Comparison of ENCODE assay signal across 8 mouse cellular contexts in the genomic region with DNA sequence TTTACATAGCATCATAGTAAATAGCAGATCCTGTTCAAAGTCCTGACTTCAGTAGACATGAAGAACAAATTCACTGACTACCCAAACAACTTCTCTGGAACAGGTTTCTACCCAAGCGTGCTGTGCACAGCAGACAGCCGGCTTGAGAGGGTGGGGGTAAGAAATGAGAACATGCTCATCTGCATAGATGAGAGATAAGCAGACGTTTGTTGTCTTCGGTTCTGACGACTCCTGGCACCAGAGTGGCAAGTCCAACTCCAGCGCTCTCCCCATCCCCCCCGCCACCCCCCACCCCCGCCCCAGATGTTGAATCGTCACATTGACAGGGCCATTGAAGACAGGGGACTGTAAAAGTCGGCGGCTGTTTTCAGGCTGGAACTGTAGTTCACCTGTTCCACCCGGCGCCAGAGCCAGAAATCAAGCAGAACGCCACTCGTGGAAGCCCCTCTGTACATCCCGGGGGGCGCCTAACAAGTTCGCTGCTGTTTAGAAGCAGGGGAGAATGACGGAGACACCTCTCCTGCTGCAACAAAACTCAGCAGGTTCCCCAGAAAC. TPM values are rescaled to one million over a fixed set of nuclear protein-coding genes. Genes with fewer than 3 reads are reported as not detected.
DNase-seq lines count a peak whose midpoint lies in the region; ATAC-seq and TF ChIP-seq lines count a peak whose summit lies in the region.

No protein-coding gene starts in this region.

- in situ Hi-C loops in ES-E14 (cut with MboI; ENCODE audit: low sequenced_read_pairs in 2 of 2, unreplicated experiment in 2 of 2), result no loop called here

- peak overlapping the region; percentile 80 for H3K9ac ChIP-seq in ES-E14 (ENCODE audit: insufficient read depth, low read depth, low read length, poor library complexity, severe bottlenecking)
- peak overlapping the region; percentile 88 for H3K9ac ChIP-seq in hindbrain, embryonic 16.5 days (ENCODE audit: low read depth, low read length)
- H3K9ac ChIP-seq in midbrain, embryonic 12.5 days (replicated peaks), result peak overlapping the region; percentile 87

- H3K27ac ChIP-seq in ES-E14 (ENCODE audit: insufficient read depth, low read depth, low read length, poor library complexity, severe bottlenecking), result no peak overlapping the region
- no peak overlapping the region for H3K27ac ChIP-seq in hindbrain, embryonic 16.5 days (ENCODE audit: low read depth, low read length)
- H3K27ac ChIP-seq in midbrain, embryonic 12.5 days (replicated peaks), result no peak overlapping the region

- H3K9me3 ChIP-seq in ES-E14 (ENCODE audit: control insufficient read depth, insufficient read depth, low read depth, low read length), result no peaks in the 10 kb centered on the region
- H3K9me3 ChIP-seq in hindbrain, embryonic 16.5 days (ENCODE audit: control insufficient read depth, low read length), result no peaks in the 10 kb centered on the region
- no peaks in the 10 kb centered on the region for H3K9me3 ChIP-seq in midbrain, embryonic 12.5 days

- peak overlapping the region; percentile 71 for H3K4me2 ChIP-seq in hindbrain, embryonic 16.5 days (ENCODE audit: low read length)
- H3K4me2 ChIP-seq in midbrain, embryonic 12.5 days (replicated peaks), result peak overlapping the region; percentile 74

- H3K4me1 ChIP-seq in ES-E14 (ENCODE audit: control insufficient read depth in 2 of 2, insufficient read depth in 2 of 2, low read length in 2 of 2, poor library complexity in 1 of 2), result peaks cover 8 to 11% of the 10 kb centered on the region in 2 experiments; a peak in 3 of 4 replicates
- peaks cover 11% of the 10 kb centered on the region for H3K4me1 ChIP-seq in hindbrain, embryonic 16.5 days (ENCODE audit: control insufficient read depth, insufficient read depth, low read depth, low read length)
- H3K4me1 ChIP-seq in midbrain, embryonic 12.5 days, result peaks cover 39% of the 10 kb centered on the region

- DNase-seq in kidney, postnatal 14 days, result peak; percentile 4
- no peak for DNase-seq in kidney, postnatal 25 days
- DNase-seq in ES-E14 (ENCODE audit: low read depth, low spot score), result no peak
- DNase-seq in embryo, embryonic 10.5 days (ENCODE audit: low spot score), result peak; percentile 29
- DNase-seq in testis, postnatal 14 days (ENCODE audit: low spot score), result peak; percentile 21
- DNase-seq in gastrocnemius, postnatal 10 days, result no peak

- H3K27me3 ChIP-seq in hindbrain, embryonic 16.5 days (replicated peaks; ENCODE audit: control insufficient read depth, insufficient read depth, low read length), result peaks cover 7% of the 10 kb centered on the region
- H3K27me3 ChIP-seq in midbrain, embryonic 12.5 days, result peaks cover 38% of the 10 kb centered on the region

- no peaks in the 10 kb centered on the region for H3K36me3 ChIP-seq in ES-E14 (ENCODE audit: control insufficient read depth, insufficient read depth, low read length, poor library complexity, severe bottlenecking)
- no peaks in the 10 kb centered on the region for H3K36me3 ChIP-seq in hindbrain, embryonic 16.5 days (ENCODE audit: control insufficient read depth, insufficient read depth, low read length)
- H3K36me3 ChIP-seq in midbrain, embryonic 12.5 days, result no peaks in the 10 kb centered on the region

- 0% methylated on average over 17 of the region's 19 CpGs for WGBS in hindbrain, embryonic 16.5 days
- WGBS in midbrain, embryonic 12.5 days, result 1% methylated on average over 19 of the region's 19 CpGs

- peak overlapping the region; percentile 80 to 91 for H3K4me3 ChIP-seq in ES-E14 (ENCODE audit: insufficient read depth in 1 of 2, low read depth in 1 of 2, low read length in 2 of 2, poor library complexity in 1 of 2, severe bottlenecking in 1 of 2)
- H3K4me3 ChIP-seq in hindbrain, embryonic 16.5 days (ENCODE audit: low read length), result peak overlapping the region; percentile 87
- peak overlapping the region; percentile 85 for H3K4me3 ChIP-seq in midbrain, embryonic 12.5 days

- ATAC-seq in hindbrain, embryonic 16.5 days, result peak; percentile 21
- no peak for ATAC-seq in midbrain, embryonic 12.5 days (ENCODE audit: low FRiP score, low read depth)

TF ChIP-seq in ES-E14, 5 proteins besides CTCF, POLR2A, EP300 and RAD21:
- TF ChIP-seq CHD2 (IDR thresholded peaks at IDR 0.05; ENCODE audit: low read depth, low read length) (no peak), MAFK (IDR thresholded peaks at IDR 0.05; ENCODE audit: insufficient read depth, low read depth, low read length) (no peak), ZC3H11A (IDR thresholded peaks at IDR 0.05; ENCODE audit: borderline replicate concordance, low read depth, low read length) (no peak), HCFC1 (IDR thresholded peaks at IDR 0.05; ENCODE audit: borderline replicate concordance, insufficient read depth, low read length) (no peak), ZNF384 (IDR thresholded peaks at IDR 0.05; ENCODE audit: low read depth, low read length) (no peak)
TF ChIP-seq in ES-E14: peak in this region for 0.

RNA-seq across cellular contexts. Expression of a gene that starts 0.7 kb away (rescaled TPM):
- total RNA-seq in ES-E14 (2012; rRNA removed), result 1.8 and 2.1 TPM in 2 replicates
- polyA plus RNA-seq in hindbrain, embryonic 16.5 days (2015; fragmentation: Nextera tagmentation; extraction: Ambion mirVana), result 2.2 and 2.4 TPM in 2 replicates
- 2.3 and 2.7 TPM in 2 replicates for polyA plus RNA-seq in midbrain, embryonic 12.5 days (2016; fragmentation: Nextera tagmentation; extraction: Ambion mirVana)
- 1 to 10 TPM; 1.2 to 1.6 TPM for total RNA-seq in gastrocnemius, postnatal 10 days (2021)

Comparison
In these comparisons a context has a peak if more than half of its experiments do, and no peak if none do; other contexts are left out.
1. DNase-seq: peak in kidney, postnatal 14 days (single experiment), embryo, embryonic 10.5 days (single experiment) and testis, postnatal 14 days (single experiment); none in kidney, postnatal 25 days (0 of 2), ES-E14 (single experiment) and gastrocnemius, postnatal 10 days (single experiment).
2. Peak in every context shown above with its lines, with median percentiles within 50 percentile points of each other: H3K4me3 ChIP-seq and H3K9ac ChIP-seq.